Mouse (Mus musculus) left cerebral cortex, postnatal 4 days (tissue): ENCODE data around the gene Naaladl1. TPM values are rescaled to one million over a fixed set of nuclear protein-coding genes. Genes with fewer than 3 reads are reported as not detected.

Experiments
- DNase-seq: peaks from one replicate; pipeline ENCODE4 v3.0.0-alpha.2; 2022
- intact Hi-C: fragments of 180-260 bp; cut with DNase I; formaldehyde crosslinking; loops from one replicate; pipeline ENCODE4 v1.15.1; 2025
- total RNA-seq, 2 experiments: library from RNA; stranded (reverse); gene quantifications; 2 replicates each; pipeline ENCODE4 v1.2.3; 2021

The Naaladl1 gene
- total RNA-seq = under 1 TPM; 0.14 to 0.32 TPM

DNA sequence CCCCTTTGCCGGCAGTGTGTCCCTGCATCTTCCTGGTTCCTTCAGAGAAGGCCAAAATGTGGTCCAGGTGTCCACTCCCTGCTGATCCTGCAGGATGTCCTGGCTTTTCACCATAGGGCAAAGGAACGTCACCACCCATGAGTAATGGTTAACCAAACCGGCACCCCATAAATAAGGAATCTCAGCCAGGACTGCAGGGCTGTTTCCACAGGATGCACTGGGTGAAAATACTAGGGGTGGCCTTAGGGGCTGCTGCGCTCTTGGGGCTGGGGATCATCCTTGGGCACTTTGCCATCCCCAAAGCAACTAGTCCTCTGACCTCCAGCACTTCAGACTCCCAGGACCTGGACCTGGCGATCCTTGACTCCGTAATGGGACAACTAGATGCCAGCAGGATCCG is at the start of gene Naaladl1:
Gene Naaladl1, plus strand, starts transcription at position 197 of the 400 bp plus-strand sequence.
- DNase-seq = no peak
- intact Hi-C loops = no loop called here

DNA sequence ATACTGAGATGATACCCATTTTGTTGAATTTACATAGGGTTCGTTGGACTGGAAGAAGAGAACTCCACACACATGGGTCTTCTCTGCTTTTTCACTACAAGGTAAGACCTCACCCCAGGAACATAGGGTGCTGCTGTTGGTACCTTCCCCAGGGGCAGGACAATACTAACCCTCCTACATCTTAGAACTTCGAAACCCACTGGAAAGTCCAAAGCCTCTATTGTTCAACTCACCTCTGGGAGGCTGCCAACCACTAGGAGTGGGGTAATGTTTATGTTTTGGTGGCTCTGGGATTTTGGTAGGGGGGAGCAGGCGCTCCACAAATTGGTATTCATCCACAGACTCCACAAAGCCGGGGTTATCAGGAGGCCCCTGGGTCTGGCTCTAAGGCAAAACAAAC is 48.9 kb upstream of the Naaladl1 start:
- intact Hi-C loops = no loop called here
- no peak for DNase-seq

- intact Hi-C loops = no loop called here
- peak; percentile 99 for DNase-seq
These were observed 48.1 kb upstream of the Naaladl1 start, which contains the start of the genes Mrpl49 and Fau for GRCm38 (mm10) chr19:6057313-6058096. Gene Mrpl49 (minus strand): TSS chr19:6057785. Gene Fau (plus strand): TSS chr19:6057844.

GRCm38 (mm10) chr19:6058513-6058912 is 47.1 kb upstream of the Naaladl1 start:
- intact Hi-C loops = no loop called here
- no peak for DNase-seq

- DNase-seq = no peak
- intact Hi-C loops = no loop called here
These were observed 46.6 kb upstream of the Naaladl1 start for GRCm38 (mm10) chr19:6058966-6059365.

- peak; percentile 90 for DNase-seq
- intact Hi-C loops = no loop called here
These were observed 44.5 kb upstream of the Naaladl1 start, which contains the start of gene Znhit2 for GRCm38 (mm10) chr19:6061021-6061533. Gene Znhit2 (plus strand): TSS chr19:6061192.

GRCm38 (mm10) chr19:6061641-6062302 is 43.8 kb upstream of the Naaladl1 start:
- intact Hi-C loops = no loop called here

DNA sequence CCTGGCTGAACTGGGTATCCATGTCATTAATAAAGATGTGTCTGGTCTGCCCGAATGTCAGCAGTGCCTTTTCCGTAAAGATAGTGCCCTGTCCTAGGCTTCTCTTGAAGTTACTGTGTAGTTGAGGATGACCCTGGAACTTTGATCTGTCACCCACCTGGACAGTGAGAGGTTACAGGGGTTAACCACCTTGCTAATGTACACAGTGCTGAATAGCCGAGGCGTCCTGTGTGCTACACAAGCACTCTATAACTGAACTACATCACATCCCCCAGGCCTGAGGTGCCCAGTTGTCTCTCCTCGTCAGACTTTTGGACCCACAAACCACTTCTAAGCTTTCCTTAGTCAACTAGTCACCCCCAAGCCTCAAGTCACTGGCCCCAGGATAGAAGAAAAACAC is 43.2 kb upstream of the Naaladl1 start:
- DNase-seq = no peak
- intact Hi-C loops = no loop called here

More at GRCm38 (mm10) chr19:6061641-6062302, 43.8 kb upstream of the Naaladl1 start:
- peak; percentile 64 for DNase-seq

DNA sequence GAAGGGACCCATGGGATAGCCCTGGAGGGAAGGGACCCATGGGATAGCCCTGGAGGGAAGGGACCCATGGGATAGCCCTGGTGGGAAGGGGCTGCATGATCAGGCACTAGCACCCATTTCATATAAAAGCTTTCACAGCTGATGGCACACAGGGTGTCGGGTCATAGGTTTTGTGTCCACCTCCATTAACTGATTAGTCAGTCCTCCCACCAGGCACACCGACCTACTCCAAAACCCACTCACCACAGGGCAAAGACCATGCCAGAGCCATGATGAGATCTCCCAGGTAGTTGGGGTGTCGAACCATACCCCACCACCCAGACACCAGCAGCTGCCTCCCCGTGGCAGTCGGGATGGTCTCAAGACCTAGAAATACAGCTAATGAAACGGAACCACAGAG is 42.5 kb upstream of the Naaladl1 start:
- DNase-seq = no peak
- intact Hi-C loops = no loop called here

DNA sequence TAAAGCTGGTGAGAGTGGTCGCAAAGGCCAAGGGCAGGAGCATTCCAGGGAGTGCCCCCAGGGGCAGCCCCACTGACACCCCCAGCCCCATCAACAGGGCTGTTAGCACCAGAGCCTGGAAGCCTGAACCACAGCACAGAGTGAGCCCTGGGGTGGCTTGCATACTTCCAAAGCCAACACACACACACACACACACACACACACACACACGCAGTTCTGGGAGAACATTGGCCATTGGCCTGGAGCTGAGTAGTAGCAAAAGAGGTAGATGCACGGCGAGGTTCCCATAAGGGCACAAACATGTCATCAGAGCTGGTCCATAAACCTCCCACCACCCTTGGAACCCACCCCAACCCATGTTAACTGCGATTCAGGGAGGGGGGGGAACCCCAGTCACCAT is 39.0 kb upstream of the Naaladl1 start:
- intact Hi-C loops = no loop called here
- DNase-seq = no peak

DNA sequence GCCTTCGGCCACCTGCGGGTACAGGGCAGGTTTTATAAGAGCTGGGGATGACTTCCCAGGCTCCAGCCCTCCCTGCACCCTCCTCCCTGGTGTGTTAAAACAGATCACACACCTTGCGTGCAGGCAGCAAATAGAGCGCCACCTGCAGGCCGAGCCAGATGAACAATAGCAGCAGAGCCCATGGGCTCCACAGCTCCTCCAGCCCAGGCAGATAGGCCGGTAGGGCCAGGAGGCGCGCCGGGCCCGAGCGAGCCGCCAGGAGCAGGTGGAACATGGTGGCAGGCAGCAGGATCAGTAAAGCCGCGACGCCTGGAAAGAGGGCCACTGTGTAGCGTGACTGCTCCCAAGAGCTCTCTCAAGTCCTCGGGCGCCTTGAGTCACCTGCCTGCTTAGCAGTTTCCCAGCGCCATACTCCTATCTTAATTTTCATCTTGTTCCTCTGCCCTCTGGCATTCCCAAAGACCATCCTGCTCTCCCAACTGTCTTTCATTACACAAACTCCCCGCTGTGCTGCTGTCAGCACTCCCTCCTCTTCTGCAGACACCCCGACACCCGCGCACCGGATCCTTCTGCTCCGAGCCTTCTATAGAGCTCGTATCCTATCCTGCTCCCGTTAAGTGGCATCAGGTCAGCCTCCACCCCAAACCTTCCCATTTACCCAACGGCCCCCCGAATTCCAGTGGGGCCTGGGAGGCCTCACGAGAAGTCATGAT is 38.4 kb upstream of the Naaladl1 start:
- peak; percentile 88 for DNase-seq
- intact Hi-C loops = no loop called here

DNA sequence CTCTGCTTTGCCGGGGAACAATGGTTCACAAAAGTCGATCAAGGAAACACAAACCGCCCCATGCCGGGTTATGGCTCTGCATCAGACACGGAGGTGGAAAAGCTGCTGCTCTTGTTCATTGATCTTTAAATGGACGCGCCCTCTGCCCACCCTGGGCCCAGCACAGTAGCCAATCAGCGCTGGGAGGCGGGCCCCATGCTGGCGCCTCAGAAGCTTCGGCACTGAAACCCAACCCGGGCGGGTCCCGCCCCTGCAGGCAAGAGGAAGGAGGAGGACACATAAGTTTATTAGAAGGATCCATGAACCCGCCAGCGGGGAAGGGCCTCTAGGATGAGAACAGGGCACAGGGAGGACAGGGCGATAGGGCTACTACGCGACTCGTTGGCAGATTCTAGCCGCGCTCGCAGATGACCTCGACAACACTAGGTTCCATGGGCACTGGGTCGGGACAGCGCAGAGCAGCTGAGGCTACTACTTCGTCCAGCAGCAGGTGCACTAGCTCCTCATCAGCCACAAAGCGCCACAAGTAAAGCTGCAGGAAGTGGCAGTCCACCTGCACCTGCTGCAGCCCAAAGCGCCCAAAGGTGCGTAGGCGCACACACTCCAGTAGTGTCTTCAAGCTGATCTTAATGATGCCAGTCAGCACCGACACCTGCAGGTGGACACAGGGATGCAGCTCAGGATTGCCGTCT is 37.7 kb upstream of the Naaladl1 start, which contains the start of gene Tm7sf2:
Gene Tm7sf2, minus strand, starts transcription at position 650 of the 692 bp plus-strand sequence.
- intact Hi-C loops = no loop called here
- peak; percentile 92 for DNase-seq

GRCm38 (mm10) chr19:6068951-6069350 is 36.6 kb upstream of the Naaladl1 start:
- intact Hi-C loops = no loop called here
- no peak for DNase-seq

- intact Hi-C loops = no loop called here
These were observed 35.7 kb upstream of the Naaladl1 start for GRCm38 (mm10) chr19:6069851-6070250.

DNA sequence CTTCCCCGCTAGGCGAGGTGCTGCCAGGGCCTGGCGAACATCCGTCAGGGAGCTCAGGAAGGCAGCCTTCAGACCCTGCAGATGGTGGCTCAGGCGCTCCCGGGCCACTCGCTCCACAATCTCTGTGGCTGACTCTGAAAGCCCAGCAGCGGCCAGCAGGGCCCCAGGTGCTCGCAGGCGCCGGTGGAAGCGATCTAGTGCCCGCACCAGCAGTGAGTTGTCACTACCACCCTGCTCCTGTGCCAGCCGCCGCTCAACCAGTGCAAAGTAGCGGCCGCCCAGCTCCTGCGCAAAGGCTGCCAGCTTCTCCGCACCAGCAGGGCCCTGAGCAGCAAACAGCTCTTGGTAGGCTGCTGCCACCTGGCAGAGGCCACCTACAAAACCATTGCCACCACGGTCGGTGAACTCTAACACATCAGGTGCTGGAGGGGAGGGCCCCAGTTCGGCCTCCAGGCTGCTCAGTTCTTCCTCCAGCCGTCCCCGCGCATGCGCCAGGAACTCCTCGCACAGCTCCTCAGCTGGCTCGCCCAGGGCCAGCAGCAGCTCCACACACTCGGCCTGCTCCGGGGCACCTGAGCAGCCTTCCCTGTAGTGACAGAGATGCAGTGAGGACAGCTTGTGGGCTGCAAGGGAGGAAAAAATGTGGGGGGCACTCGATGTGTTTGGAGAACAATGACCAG is 34.9 kb upstream of the Naaladl1 start:
- intact Hi-C loops = no loop called here
- no peak for DNase-seq

More at GRCm38 (mm10) chr19:6069851-6070250, 35.7 kb upstream of the Naaladl1 start:
- no peak for DNase-seq

DNA sequence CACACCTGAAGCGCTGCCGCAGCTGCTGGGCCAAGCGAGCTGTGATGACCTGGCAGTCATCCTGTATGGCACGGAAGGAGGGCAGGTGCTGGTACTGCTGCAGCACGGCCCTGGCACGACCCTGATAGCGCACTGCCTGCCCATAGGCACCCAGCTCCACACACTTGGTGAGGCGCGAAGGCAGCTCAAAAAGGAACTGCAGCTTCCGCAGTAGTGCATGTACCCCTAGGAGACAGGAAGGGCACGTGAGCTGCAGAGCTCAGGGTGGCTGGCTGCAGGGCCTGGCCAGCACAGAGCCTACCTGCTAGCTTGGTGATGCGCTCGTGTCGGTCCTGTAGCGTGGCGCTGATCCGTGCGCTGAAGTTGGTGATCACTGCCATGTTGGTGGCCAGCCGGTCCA is 34.3 kb upstream of the Naaladl1 start:
- intact Hi-C loops = no loop called here
- no peak for DNase-seq

DNA sequence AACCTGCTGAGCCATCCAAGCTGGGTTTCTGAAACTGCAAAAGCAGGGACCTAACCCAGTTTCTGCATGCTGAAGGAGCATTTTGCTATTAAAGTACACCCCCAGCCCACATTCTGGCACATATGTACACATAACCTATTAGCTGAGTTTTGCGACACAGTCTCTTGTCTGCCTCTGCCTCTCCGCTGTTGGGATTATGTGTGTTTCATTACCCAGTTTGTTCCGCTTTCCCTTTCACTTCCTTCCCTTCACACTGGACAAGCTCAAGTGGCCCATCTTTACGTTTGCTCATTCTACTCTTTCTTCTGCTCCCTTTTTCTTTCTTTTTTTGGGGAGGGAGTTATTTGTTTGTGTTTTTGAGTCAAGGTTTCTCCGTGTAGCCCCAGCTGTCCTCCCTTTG is 31.7 kb upstream of the Naaladl1 start:
- DNase-seq = no peak
- intact Hi-C loops = no loop called here

DNA sequence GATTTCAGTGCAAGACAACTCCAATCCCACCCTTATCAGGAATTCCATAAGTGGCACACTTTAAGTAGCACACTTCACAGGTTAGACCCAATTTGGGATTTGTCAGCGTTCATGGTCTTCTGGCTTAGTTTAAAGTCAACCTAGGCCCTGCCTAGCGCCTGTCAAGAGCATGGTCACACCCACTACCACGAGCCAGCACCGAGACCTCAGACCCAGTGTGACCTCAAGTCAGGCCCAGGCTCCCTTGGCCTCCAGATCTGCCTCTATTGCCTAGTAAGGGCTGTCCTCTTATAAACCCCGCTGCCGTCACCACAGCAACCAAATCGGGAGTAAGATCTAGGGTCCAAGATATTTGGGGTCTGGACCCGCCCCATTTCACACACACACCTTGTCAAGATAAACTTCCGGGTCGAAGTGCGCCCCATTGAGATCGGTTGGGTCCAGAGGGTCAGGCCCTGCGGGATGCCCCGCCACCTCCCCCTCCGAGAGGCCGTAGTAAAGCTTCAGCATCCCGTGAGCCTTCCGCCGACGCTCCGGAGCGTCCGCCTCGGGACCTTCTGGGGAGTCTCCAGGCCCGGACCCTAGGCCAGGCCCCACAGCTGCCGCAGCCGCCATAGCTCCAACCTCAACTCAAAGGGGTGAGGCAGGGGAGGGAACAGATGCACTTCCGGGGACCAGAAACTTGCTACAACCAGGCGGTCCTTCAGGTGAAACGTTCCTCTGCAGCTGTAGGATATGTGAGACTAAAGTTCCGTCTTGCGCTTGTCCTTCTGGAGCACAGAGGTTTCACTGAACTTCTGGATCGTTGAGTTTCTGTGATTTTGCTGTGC is 28.8 kb upstream of the Naaladl1 start, which contains the start of gene Vps51:
Gene Vps51, minus strand, starts transcription at position 668 of the 830 bp plus-strand sequence.
- peak; percentile 81 for DNase-seq
- intact Hi-C loops = no loop called here

DNA sequence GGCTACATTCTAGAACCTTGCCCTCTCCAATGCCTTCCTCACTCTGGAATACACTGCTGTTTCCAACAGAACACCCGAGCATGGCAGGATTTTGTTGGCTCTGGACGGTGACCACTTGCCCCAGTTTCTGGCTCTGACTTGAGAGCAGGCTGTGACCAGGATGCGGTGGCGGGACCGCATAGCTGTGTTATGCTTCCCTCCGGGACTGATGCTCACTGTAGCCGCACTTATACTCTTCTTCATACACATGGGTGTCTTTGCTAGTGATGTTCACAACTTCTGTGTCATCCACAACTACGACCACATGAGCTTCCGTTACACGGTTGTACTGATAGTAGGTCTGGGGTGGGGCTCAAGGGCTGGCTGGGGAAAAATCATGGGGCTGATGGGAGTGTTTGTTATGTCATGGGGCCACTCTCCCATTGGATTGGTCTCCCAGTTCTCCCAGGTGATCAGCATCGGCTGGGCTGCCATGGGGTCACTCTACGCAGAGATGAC is 25.6 kb upstream of the Naaladl1 start, which contains the start of gene Tmem262:
Gene Tmem262, plus strand, starts transcription at position 51 of the 498 bp plus-strand sequence.
- no peak for DNase-seq
- intact Hi-C loops = no loop called here
